8 mouse cellular contexts compared by ENCODE assay signal in genomic region chr3:88297321-88297851, GRCm38 (mm10). TPM values are rescaled to one million over a fixed set of nuclear protein-coding genes. Genes with fewer than 3 reads are reported as not detected.
A peak's percentile ranks its signal among the peaks of the same experiment; 100 is the strongest.
DNase-seq lines count a peak whose midpoint lies in the region; ATAC-seq and TF ChIP-seq lines count a peak whose summit lies in the region.

No protein-coding gene starts in this region.

- H3K27ac ChIP-seq in gastrocnemius, adult 2 months: peak overlapping the region; percentile 96
- H3K27ac ChIP-seq in thymus, adult 2 months (ENCODE audit: control insufficient read depth, insufficient read depth, low read length): peak overlapping the region; percentile 80
- H3K27ac ChIP-seq in heart, embryonic 16.5 days (ENCODE audit: low read length): peak overlapping the region; percentile 97
- peak overlapping the region; percentile 90 for H3K27ac ChIP-seq in neural tube, embryonic 15.5 days (replicated peaks)

- H3K9ac ChIP-seq in heart, embryonic 16.5 days (ENCODE audit: low read length): peak overlapping the region; percentile 91
- H3K9ac ChIP-seq in neural tube, embryonic 15.5 days (replicated peaks): peak overlapping the region; percentile 86

- no peaks in the 10 kb centered on the region for H3K9me3 ChIP-seq in heart, embryonic 16.5 days (replicated peaks; ENCODE audit: control insufficient read depth, low read length)
- H3K9me3 ChIP-seq in neural tube, embryonic 15.5 days (replicated peaks): no peaks in the 10 kb centered on the region

- ATAC-seq in heart, embryonic 16.5 days (replicated peaks; ENCODE audit: extremely low read depth, insufficient read depth, low FRiP score): no peak
- ATAC-seq in neural tube, embryonic 15.5 days (ENCODE audit: low FRiP score): no peak

- H3K4me1 ChIP-seq in thymus, adult 2 months (replicated peaks; ENCODE audit: control insufficient read depth, insufficient read depth, low read length): peaks cover 3% of the 10 kb centered on the region
- peaks cover 15% of the 10 kb centered on the region for H3K4me1 ChIP-seq in heart, embryonic 16.5 days (ENCODE audit: control insufficient read depth, insufficient read depth, low read length)
- peaks cover 27% of the 10 kb centered on the region for H3K4me1 ChIP-seq in neural tube, embryonic 15.5 days

- TF ChIP-seq POLR2A in thymus, adult 2 months (IDR thresholded peaks at IDR 0.05; ENCODE audit: control insufficient read depth, extremely low read depth, insufficient read depth, low read length, poor library complexity): no peak

- intact Hi-C loops in gastrocnemius, adult 2 months (cut with DNase I): no loop called here

- no peak for TF ChIP-seq CTCF in gastrocnemius, adult 2 months (IDR thresholded peaks at IDR 0.05)
- no peak for TF ChIP-seq CTCF in thymus, adult 2 months (IDR thresholded peaks at IDR 0.05; ENCODE audit: borderline replicate concordance, control insufficient read depth, extremely low read depth, insufficient read depth, low read length, poor library complexity)

- peak overlapping the region; percentile 80 for H3K4me3 ChIP-seq in gastrocnemius, adult 2 months
- H3K4me3 ChIP-seq in thymus, adult 2 months (ENCODE audit: control insufficient read depth, insufficient read depth, low read length): peak overlapping the region; percentile 83
- H3K4me3 ChIP-seq in heart, embryonic 16.5 days (ENCODE audit: low read length): peak overlapping the region; percentile 94
- peak overlapping the region; percentile 82 for H3K4me3 ChIP-seq in neural tube, embryonic 15.5 days (replicated peaks)

- H3K27me3 ChIP-seq in thymus, adult 2 months (ENCODE audit: control insufficient read depth, insufficient read depth, low read length): no peaks in the 10 kb centered on the region
- no peaks in the 10 kb centered on the region for H3K27me3 ChIP-seq in heart, embryonic 16.5 days (ENCODE audit: control insufficient read depth, insufficient read depth, low read length)
- H3K27me3 ChIP-seq in neural tube, embryonic 15.5 days (replicated peaks): no peaks in the 10 kb centered on the region

- H3K36me3 ChIP-seq in thymus, adult 2 months (ENCODE audit: control insufficient read depth, insufficient read depth, low read length): peaks cover 28% of the 10 kb centered on the region
- peaks cover 28% of the 10 kb centered on the region for H3K36me3 ChIP-seq in heart, embryonic 16.5 days (ENCODE audit: control insufficient read depth, insufficient read depth)
- H3K36me3 ChIP-seq in neural tube, embryonic 15.5 days: peaks cover 32% of the 10 kb centered on the region

- peak overlapping the region; percentile 81 for H3K4me2 ChIP-seq in heart, embryonic 16.5 days (ENCODE audit: low read depth, low read length)
- peak overlapping the region; percentile 77 for H3K4me2 ChIP-seq in neural tube, embryonic 15.5 days

- DNase-seq in gastrocnemius, adult 2 months: no peak
- DNase-seq in gastrocnemius, adult 8-10 months (ENCODE audit: low spot score in 2 of 2): no peak
- DNase-seq in thymus, adult 2 months: no peak
- DNase-seq in thymus, postnatal 10 days (ENCODE audit: low spot score in 2 of 2): no peak
- peak; percentile 45 for DNase-seq in liver
- DNase-seq in cerebellum, postnatal 14 days: no peak

- under 1% methylated on average over 30 of the region's 30 CpGs for WGBS in thymus, adult 2 months
- WGBS in heart, embryonic 16.5 days: under 1% methylated on average over 30 of the region's 30 CpGs
- WGBS in neural tube, embryonic 15.5 days: under 1% methylated on average over 30 of the region's 30 CpGs

RNA-seq across cellular contexts. Expression of gene Cct3, which starts 0.5 kb away (rescaled TPM):
- total RNA-seq in gastrocnemius, adult 2 months (2021): 100 to 1,000 TPM in 1 of 2 experiments, 10 to 100 TPM in 1; 96.7 to 119 TPM
- 100 to 1,000 TPM in 1 of 4 experiments, 10 to 100 TPM in 3; 91.1 to 102 (median 92.6) TPM for total RNA-seq in gastrocnemius, adult 8-10 months (2022)
- polyA plus RNA-seq in thymus, adult 2 months (2012; rRNA removed): 166 and 205 TPM in 2 replicates
- 383 and 394 TPM in 2 replicates for polyA plus RNA-seq in heart, embryonic 16.5 days (2015; fragmentation: Nextera tagmentation; extraction: Ambion mirVana)
- 426 and 468 TPM in 2 replicates for polyA plus RNA-seq in neural tube, embryonic 15.5 days (2015; fragmentation: Nextera tagmentation; extraction: Ambion mirVana)

RNA-seq across cellular contexts. Expression of gene Tsacc, which starts 0.6 kb away (rescaled TPM):
- total RNA-seq in gastrocnemius, adult 2 months (2021): 1 to 10 TPM; 5.4 to 7.3 TPM
- 1 to 10 TPM; 2.6 to 7.3 (median 6.1) TPM for total RNA-seq in gastrocnemius, adult 8-10 months (2022)
- polyA plus RNA-seq in thymus, adult 2 months (2012; rRNA removed): 2.8 and 3.3 TPM in 2 replicates
- polyA plus RNA-seq in heart, embryonic 16.5 days (2015; fragmentation: Nextera tagmentation; extraction: Ambion mirVana): 13.4 and 16.1 TPM in 2 replicates
- 9.5 and 12.4 TPM in 2 replicates for polyA plus RNA-seq in neural tube, embryonic 15.5 days (2015; fragmentation: Nextera tagmentation; extraction: Ambion mirVana)

RNA-seq across cellular contexts. Expression of gene Gm38392, which starts 10.4 kb away (rescaled TPM):
- under 1 TPM; 0.74 to 0.95 TPM for total RNA-seq in gastrocnemius, adult 2 months (2021)
- total RNA-seq in gastrocnemius, adult 8-10 months (2022): 1 to 10 TPM in 1 of 4 experiments, under 1 TPM in 3; 0.72 to 2.2 (median 0.81) TPM
- 0.11 TPM in 1 of 2 replicates, not detected in the other for polyA plus RNA-seq in thymus, adult 2 months (2012; rRNA removed)
- 0.19 TPM in 1 of 2 replicates, not detected in the other for polyA plus RNA-seq in heart, embryonic 16.5 days (2015; fragmentation: Nextera tagmentation; extraction: Ambion mirVana)
- 0.26 TPM in 1 of 2 replicates, not detected in the other for polyA plus RNA-seq in neural tube, embryonic 15.5 days (2015; fragmentation: Nextera tagmentation; extraction: Ambion mirVana)

RNA-seq across cellular contexts. Expression of gene Glmp, which starts 27.4 kb away (rescaled TPM):
- 10 to 100 TPM; 39.0 to 39.8 TPM for total RNA-seq in gastrocnemius, adult 2 months (2021)
- total RNA-seq in gastrocnemius, adult 8-10 months (2022): 10 to 100 TPM; 34.5 to 39.4 (median 37.9) TPM
- polyA plus RNA-seq in thymus, adult 2 months (2012; rRNA removed): 201 and 237 TPM in 2 replicates
- 142 and 149 TPM in 2 replicates for polyA plus RNA-seq in heart, embryonic 16.5 days (2015; fragmentation: Nextera tagmentation; extraction: Ambion mirVana)
- 102 and 129 TPM in 2 replicates for polyA plus RNA-seq in neural tube, embryonic 15.5 days (2015; fragmentation: Nextera tagmentation; extraction: Ambion mirVana)

RNA-seq across cellular contexts. Expression of gene Tmem79, which starts 38.6 kb away (rescaled TPM):
- total RNA-seq in gastrocnemius, adult 2 months (2021): 1 to 10 TPM; 2.0 to 2.1 TPM
- 1 to 10 TPM; 1.9 to 3.7 (median 2.8) TPM for total RNA-seq in gastrocnemius, adult 8-10 months (2022)
- polyA plus RNA-seq in thymus, adult 2 months (2012; rRNA removed): 8.9 and 10.4 TPM in 2 replicates
- polyA plus RNA-seq in heart, embryonic 16.5 days (2015; fragmentation: Nextera tagmentation; extraction: Ambion mirVana): 1.7 and 2.6 TPM in 2 replicates
- polyA plus RNA-seq in neural tube, embryonic 15.5 days (2015; fragmentation: Nextera tagmentation; extraction: Ambion mirVana): 1.9 and 3.3 TPM in 2 replicates
